Mouse (Mus musculus): ENCODE data around the gene Cbarp. TPM values are rescaled to one million over a fixed set of nuclear protein-coding genes. Genes with fewer than 3 reads are reported as not detected.
A peak's percentile ranks its signal among the peaks of the same experiment; 100 is the strongest.

Cbarp gene
- polyA plus RNA-seq, 1 experiment from 2014 or later: 2.5 TPM

DNA sequence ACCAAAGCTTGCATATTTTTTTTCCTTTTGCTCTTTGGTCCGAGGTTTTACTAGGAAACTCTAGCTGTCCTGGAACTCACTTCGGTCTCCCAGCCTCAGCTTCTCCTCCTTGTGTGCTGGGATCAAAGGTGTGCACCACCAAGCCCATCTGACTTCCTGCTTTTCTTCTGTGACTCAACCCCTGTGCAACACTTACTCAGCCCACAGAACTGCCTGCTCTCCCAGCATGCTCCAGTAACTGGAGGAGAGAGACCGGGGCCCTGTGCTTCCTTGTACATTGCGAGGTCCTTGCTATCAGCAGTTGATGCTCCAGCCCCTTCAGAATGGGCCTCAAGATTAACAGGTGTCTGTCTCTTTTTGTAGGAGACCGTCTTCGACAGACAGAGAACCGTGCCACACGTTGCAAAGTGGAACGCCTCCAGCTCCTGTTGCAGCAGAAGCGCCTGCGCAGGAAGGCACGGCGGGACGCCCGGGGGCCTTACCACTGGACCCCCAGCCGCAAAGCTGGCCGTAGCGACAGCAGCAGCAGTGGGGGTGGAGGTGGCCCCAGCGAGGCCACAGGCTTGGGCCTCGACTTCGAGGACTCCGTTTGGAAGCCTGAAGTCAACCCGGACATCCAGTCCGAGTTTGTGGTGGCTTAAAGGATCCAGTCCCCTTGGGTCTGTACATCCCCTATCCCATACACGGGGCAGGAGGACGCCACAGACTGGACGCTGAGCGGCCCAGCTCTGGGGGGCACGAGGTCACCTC, 15.5 kb upstream of the Cbarp start:
- Histone ChIP-seq H3K4me1 (ENCODE audit: control insufficient read depth, insufficient read depth, low read length) (peaks cover 84% of the 10 kb centered on the region), H3K4me2 (ENCODE audit: low read depth, low read length) (no peak overlapping the region), H3K4me3 (ENCODE audit: low read length) (no peak overlapping the region), H3K9ac (ENCODE audit: low read length) (no peak overlapping the region; the same call in 1 of the 2 replicates), H3K27ac (ENCODE audit: low read length) (peak overlapping the region; percentile 74), H3K27me3 (ENCODE audit: control insufficient read depth, insufficient read depth, low read length) (no peaks in the 10 kb centered on the region), H3K36me3 (ENCODE audit: control insufficient read depth, insufficient read depth) (peaks cover 54% of the 10 kb centered on the region), H3K9me3 (replicated peaks; ENCODE audit: control insufficient read depth, low read length) (no peaks in the 10 kb centered on the region)
- no peak for ATAC-seq (replicated peaks; ENCODE audit: extremely low read depth, insufficient read depth, low FRiP score)
- WGBS: 75% methylated on average over 29 of the region's 29 CpGs

DNA sequence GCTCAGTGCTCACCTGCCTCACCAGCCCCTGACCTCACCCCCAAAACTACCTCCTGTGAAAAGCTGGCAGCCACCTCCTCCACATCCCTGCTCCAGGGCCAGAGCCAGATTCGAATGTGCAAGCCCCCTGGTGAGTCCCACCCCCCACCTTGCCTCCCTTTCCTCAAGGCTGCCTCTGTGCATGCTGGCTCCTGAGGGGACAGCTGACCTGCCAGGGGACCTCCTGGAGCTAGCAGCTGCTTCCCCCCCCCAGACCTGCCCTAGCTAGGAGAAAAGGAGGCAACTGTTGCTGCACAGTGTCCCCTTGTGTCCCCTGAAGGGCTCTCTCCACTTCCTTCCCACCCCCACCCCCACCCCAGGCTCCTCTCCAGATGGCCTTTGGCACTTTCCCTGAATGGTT, 14.6 kb upstream of the Cbarp start:
- H3K36me3 ChIP-seq (ENCODE audit: control insufficient read depth, insufficient read depth): peaks cover 54% of the 10 kb centered on the region
- H3K27ac ChIP-seq (ENCODE audit: low read length): no peak overlapping the region
- H3K4me2 ChIP-seq (ENCODE audit: low read depth, low read length): no peak overlapping the region
- WGBS: 50% methylated on average over 1 of the region's 1 CpGs
- no peak overlapping the region for H3K4me3 ChIP-seq (ENCODE audit: low read length)
- no peaks in the 10 kb centered on the region for H3K9me3 ChIP-seq (replicated peaks; ENCODE audit: control insufficient read depth, low read length)
- peaks cover 75% of the 10 kb centered on the region for H3K4me1 ChIP-seq (ENCODE audit: control insufficient read depth, insufficient read depth, low read length)
- no peaks in the 10 kb centered on the region for H3K27me3 ChIP-seq (ENCODE audit: control insufficient read depth, insufficient read depth, low read length)
- ATAC-seq (replicated peaks; ENCODE audit: extremely low read depth, insufficient read depth, low FRiP score): no peak
- H3K9ac ChIP-seq (ENCODE audit: low read length): peak overlapping the region; percentile 4; the same call in 1 of the 2 replicates

- no peak overlapping the region for H3K4me3 ChIP-seq (ENCODE audit: low read length)
- H3K9ac ChIP-seq (ENCODE audit: low read length): no peak overlapping the region
- H3K27ac ChIP-seq (ENCODE audit: low read length): no peak overlapping the region
- no peak overlapping the region for H3K4me2 ChIP-seq (ENCODE audit: low read depth, low read length)
- no peak for ATAC-seq (replicated peaks; ENCODE audit: extremely low read depth, insufficient read depth, low FRiP score)
- H3K27me3 ChIP-seq (ENCODE audit: control insufficient read depth, insufficient read depth, low read length): no peaks in the 10 kb centered on the region
- H3K4me1 ChIP-seq (ENCODE audit: control insufficient read depth, insufficient read depth, low read length): peaks cover 71% of the 10 kb centered on the region
- peaks cover 54% of the 10 kb centered on the region for H3K36me3 ChIP-seq (ENCODE audit: control insufficient read depth, insufficient read depth)
- WGBS: 80% methylated on average over 7 of the region's 7 CpGs
- no peaks in the 10 kb centered on the region for H3K9me3 ChIP-seq (replicated peaks; ENCODE audit: control insufficient read depth, low read length)
Observed at GRCm38 (mm10) chr10:80154384-80154783, 13.7 kb upstream of the Cbarp start.

- 0 out of 2 replicates have a peak overlapping the region, but pooled peaks have one; percentile 23 for H3K27ac ChIP-seq (ENCODE audit: low read length)
- peaks cover 64% of the 10 kb centered on the region for H3K4me1 ChIP-seq (ENCODE audit: control insufficient read depth, insufficient read depth, low read length)
- peaks cover 54% of the 10 kb centered on the region for H3K36me3 ChIP-seq (ENCODE audit: control insufficient read depth, insufficient read depth)
Observed at GRCm38 (mm10) chr10:80153713-80154112, 13.1 kb upstream of the Cbarp start.

GRCm38 (mm10) chr10:80152873-80153260, 12.2 kb upstream of the Cbarp start:
- ATAC-seq (replicated peaks; ENCODE audit: extremely low read depth, insufficient read depth, low FRiP score): no peak
- Histone ChIP-seq H3K27me3 (ENCODE audit: control insufficient read depth, insufficient read depth, low read length) (no peaks in the 10 kb centered on the region), H3K9ac (ENCODE audit: low read length) (peak overlapping the region; percentile 99), H3K4me2 (ENCODE audit: low read depth, low read length) (peak overlapping the region; percentile 91), H3K9me3 (replicated peaks; ENCODE audit: control insufficient read depth, low read length) (no peaks in the 10 kb centered on the region), H3K4me3 (ENCODE audit: low read length) (peak overlapping the region; percentile 92), H3K36me3 (ENCODE audit: control insufficient read depth, insufficient read depth) (peaks cover 54% of the 10 kb centered on the region), H3K4me1 (ENCODE audit: control insufficient read depth, insufficient read depth, low read length) (peaks cover 57% of the 10 kb centered on the region), H3K27ac (ENCODE audit: low read length) (peak overlapping the region; percentile 98)
- WGBS: 17% methylated on average over 3 of the region's 3 CpGs

More at GRCm38 (mm10) chr10:80153713-80154112, 13.1 kb upstream of the Cbarp start:
- no peaks in the 10 kb centered on the region for H3K9me3 ChIP-seq (replicated peaks; ENCODE audit: control insufficient read depth, low read length)
- no peak overlapping the region for H3K9ac ChIP-seq (ENCODE audit: low read length)
- no peak for ATAC-seq (replicated peaks; ENCODE audit: extremely low read depth, insufficient read depth, low FRiP score)
- no peaks in the 10 kb centered on the region for H3K27me3 ChIP-seq (ENCODE audit: control insufficient read depth, insufficient read depth, low read length)
- no peak overlapping the region for H3K4me3 ChIP-seq (ENCODE audit: low read length)
- WGBS: 88% methylated on average over 19 of the region's 19 CpGs
- H3K4me2 ChIP-seq (ENCODE audit: low read depth, low read length): no peak overlapping the region

DNA sequence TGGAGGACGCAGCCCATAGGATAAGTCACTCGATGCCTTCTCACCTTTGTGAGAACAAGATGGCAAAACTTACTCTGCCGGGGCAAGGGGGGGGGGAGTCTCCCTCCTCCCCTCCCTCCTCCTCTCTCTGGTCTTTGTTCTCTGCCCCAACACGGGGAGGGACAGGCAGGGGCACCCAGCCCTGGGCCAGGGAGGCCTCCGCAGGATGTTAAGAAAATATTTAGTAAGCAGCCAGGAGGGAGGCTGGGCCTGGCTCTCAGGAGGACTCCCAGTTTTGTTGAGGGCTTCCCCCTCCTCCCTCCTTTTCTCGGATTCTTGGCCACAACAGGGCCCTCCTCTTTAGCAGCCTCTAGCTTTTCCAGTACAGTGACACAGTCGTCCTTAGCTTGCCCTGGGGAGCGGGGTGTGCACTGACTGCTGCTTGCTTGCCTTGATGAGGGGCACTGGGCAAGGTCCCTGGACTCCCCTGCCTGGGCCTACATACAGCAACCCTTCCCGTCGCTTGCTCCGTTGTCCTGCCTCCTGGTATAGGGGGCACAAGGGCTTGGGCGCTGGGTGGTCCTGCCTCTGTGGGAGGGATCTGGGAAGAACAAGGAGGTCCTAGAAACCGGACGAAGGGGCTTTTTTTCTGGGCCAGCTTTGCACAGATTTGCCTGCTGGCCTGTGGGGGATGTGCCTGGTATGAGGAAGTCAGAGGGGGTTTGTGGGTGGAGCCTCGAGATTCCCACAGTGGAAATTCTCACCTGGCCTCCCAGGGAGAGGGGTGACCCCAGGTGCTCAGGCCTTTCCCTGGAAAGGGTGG, 11.6 kb upstream of the Cbarp start:
- Histone ChIP-seq H3K4me1 (ENCODE audit: control insufficient read depth, insufficient read depth, low read length) (peaks cover 58% of the 10 kb centered on the region), H3K27ac (ENCODE audit: low read length) (peak overlapping the region; percentile 98), H3K9ac (ENCODE audit: low read length) (peak overlapping the region; percentile 99), H3K4me2 (ENCODE audit: low read depth, low read length) (peak overlapping the region; percentile 91), H3K27me3 (ENCODE audit: control insufficient read depth, insufficient read depth, low read length) (no peaks in the 10 kb centered on the region), H3K9me3 (replicated peaks; ENCODE audit: control insufficient read depth, low read length) (no peaks in the 10 kb centered on the region), H3K36me3 (ENCODE audit: control insufficient read depth, insufficient read depth) (peaks cover 51% of the 10 kb centered on the region), H3K4me3 (ENCODE audit: low read length) (peak overlapping the region; percentile 92)
- WGBS: 6% methylated on average over 15 of the region's 15 CpGs
- no peak for ATAC-seq (replicated peaks; ENCODE audit: extremely low read depth, insufficient read depth, low FRiP score)

- H3K9ac ChIP-seq (ENCODE audit: low read length): peak overlapping the region; percentile 99
- H3K36me3 ChIP-seq (ENCODE audit: control insufficient read depth, insufficient read depth): peaks cover 44% of the 10 kb centered on the region
- no peaks in the 10 kb centered on the region for H3K27me3 ChIP-seq (ENCODE audit: control insufficient read depth, insufficient read depth, low read length)
- no peak for ATAC-seq (replicated peaks; ENCODE audit: extremely low read depth, insufficient read depth, low FRiP score)
- H3K27ac ChIP-seq (ENCODE audit: low read length): peak overlapping the region; percentile 98
- no peaks in the 10 kb centered on the region for H3K9me3 ChIP-seq (replicated peaks; ENCODE audit: control insufficient read depth, low read length)
- peak overlapping the region; percentile 91 for H3K4me2 ChIP-seq (ENCODE audit: low read depth, low read length)
- H3K4me1 ChIP-seq (ENCODE audit: control insufficient read depth, insufficient read depth, low read length): peaks cover 58% of the 10 kb centered on the region
- H3K4me3 ChIP-seq (ENCODE audit: low read length): peak overlapping the region; percentile 92
- WGBS: under 1% methylated on average over 26 of the region's 26 CpGs
Observed at GRCm38 (mm10) chr10:80151211-80152034, 10.8 kb upstream of the Cbarp start.

DNA sequence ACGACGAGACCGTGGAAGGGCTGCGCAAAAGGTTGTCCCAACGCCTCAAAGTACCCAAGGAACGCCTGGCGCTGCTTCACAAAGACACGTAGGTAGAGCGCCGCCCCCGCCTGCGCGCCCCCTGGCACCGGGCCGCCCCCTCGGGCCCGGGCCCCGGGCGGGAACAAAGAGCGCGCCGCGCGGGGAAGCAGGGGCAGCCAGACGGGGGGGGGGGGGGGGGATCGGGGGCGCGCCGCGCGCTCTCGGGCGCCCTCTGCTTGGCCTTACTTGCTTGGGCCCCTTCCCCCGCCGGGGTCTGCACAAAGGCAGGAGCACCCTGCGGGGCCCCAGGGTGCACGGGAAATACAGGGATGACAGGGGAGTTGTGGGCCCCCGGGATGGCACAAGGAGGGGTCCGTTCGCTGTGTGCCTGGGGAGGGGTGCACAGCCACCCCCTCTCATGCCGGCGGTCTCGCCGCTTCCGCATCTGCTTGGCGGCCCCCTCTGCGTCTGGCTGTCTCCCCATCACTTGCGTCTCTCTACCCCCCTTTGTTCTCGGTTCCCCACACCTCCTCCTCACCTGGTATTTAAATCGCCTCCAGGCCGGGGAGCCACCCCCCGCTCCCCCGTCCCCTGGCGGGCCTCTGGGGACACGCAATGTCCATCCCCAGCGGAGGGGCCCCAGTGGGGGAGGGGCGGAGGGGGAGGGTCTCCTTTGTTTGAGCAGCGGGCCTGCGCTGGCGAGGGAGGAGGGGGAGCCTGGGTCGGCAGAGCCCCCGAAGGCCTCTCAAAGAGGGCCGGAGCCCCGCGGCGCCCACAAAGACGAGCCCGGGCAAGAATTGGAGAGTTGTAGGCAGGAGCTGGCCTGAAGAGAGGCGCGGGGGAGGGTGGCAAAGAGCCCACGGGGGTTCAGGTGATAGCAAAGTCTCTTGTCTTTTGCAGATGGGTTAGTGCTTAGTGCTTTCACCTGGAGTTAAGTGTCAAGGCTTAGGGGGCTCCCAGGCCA, 9.9 kb upstream of the Cbarp start:
- Histone ChIP-seq H3K4me3 (ENCODE audit: low read length) (peak overlapping the region; percentile 92), H3K9ac (ENCODE audit: low read length) (peak overlapping the region; percentile 99), H3K4me1 (ENCODE audit: control insufficient read depth, insufficient read depth, low read length) (peaks cover 64% of the 10 kb centered on the region), H3K9me3 (replicated peaks; ENCODE audit: control insufficient read depth, low read length) (no peaks in the 10 kb centered on the region), H3K36me3 (ENCODE audit: control insufficient read depth, insufficient read depth) (peaks cover 43% of the 10 kb centered on the region), H3K27ac (ENCODE audit: low read length) (peak overlapping the region; percentile 98), H3K4me2 (ENCODE audit: low read depth, low read length) (peak overlapping the region; percentile 91), H3K27me3 (ENCODE audit: control insufficient read depth, insufficient read depth, low read length) (no peaks in the 10 kb centered on the region)
- ATAC-seq (replicated peaks; ENCODE audit: extremely low read depth, insufficient read depth, low FRiP score): no peak
- WGBS: under 1% methylated on average over 58 of the region's 71 CpGs
